Mouse (Mus musculus) bone marrow, adult 2 months (tissue): Measurements from ENCODE around the gene Mfsd4b3. TPM values are rescaled to one million over a fixed set of nuclear protein-coding genes. Genes with fewer than 3 reads are reported as not detected.

ENCODE experiments used
- H3K27ac ChIP-seq: fragments of 200-500 bp; 2 replicates; pipeline ENCODE4 v1.5.1; 2012; ENCODE audit warnings: low read depth, mild to moderate bottlenecking, control low read depth, inconsistent platforms, low read length; ENCODE audit not compliant: control insufficient read depth, poor library complexity, insufficient read depth
- H3K4me1 ChIP-seq: fragments of 200-500 bp; 2 replicates; pipeline ENCODE4 v1.6.1; 2011; ENCODE audit warnings: low read length; ENCODE audit not compliant: control insufficient read depth, insufficient read depth
- H3K4me3 ChIP-seq: fragments of 200-500 bp; replicated peaks from 2 replicates; pipeline ENCODE3; 2011; ENCODE audit warnings: mild to moderate bottlenecking, low read depth, low read length, control low read depth; ENCODE audit not compliant: control insufficient read depth
- CTCF ChIP-seq: fragments of 200-500 bp; IDR thresholded peaks from 2 replicates; pipeline ENCODE4 v1.5.1; 2011; ENCODE audit warnings: low read length, control low read depth; ENCODE audit not compliant: control insufficient read depth, insufficient read depth
- POLR2A ChIP-seq: fragments of 200-500 bp; IDR thresholded peaks from 2 replicates; pipeline ENCODE4 v1.6.1; 2011; ENCODE audit warnings: low read depth, mild to moderate bottlenecking, control low read depth, low read length, borderline replicate concordance; ENCODE audit not compliant: control insufficient read depth
- WGBS: fragments of 180-500 bp; shearing (Covaris S2); methylation state at CpG from one replicate; pipeline ENCODE4 v1.1.7; 2018; 5-methylcytosine and 5-hydroxymethylcytosine counted together
- polyA plus RNA-seq: library from polyadenylated mRNA; stranded (reverse); fragments of >200 nt; gene quantifications from 2 replicates; pipeline ENCODE4 v1.2.4, GENCODE M21; 2011; ENCODE audit warnings: low replicate concordance; ENCODE audit not compliant: missing spikeins, insufficient read depth, insufficient read length

Mfsd4b3 gene
- polyA plus RNA-seq, 1 experiment: not detected

- no peaks in the 10 kb centered on the region for H3K4me1 ChIP-seq
- TF ChIP-seq CTCF: no peak
- H3K27ac ChIP-seq: no peak overlapping the region
- 79% methylated on average over 10 of the region's 10 CpGs for WGBS
- H3K4me3 ChIP-seq: no peak overlapping the region
These were observed 52.9 kb downstream of the Mfsd4b3 start for GRCm38 (mm10) chr10:39906799-39907658.

- H3K4me1 ChIP-seq: no peaks in the 10 kb centered on the region
- WGBS: 77% methylated on average over 3 of the region's 3 CpGs
- TF ChIP-seq CTCF (no peak), POLR2A (no peak)
- H3K27ac ChIP-seq: no peak overlapping the region
- H3K4me3 ChIP-seq: no peak overlapping the region
These were observed 55.8 kb downstream of the Mfsd4b3 start for GRCm38 (mm10) chr10:39904191-39904590.

GRCm38 (mm10) chr10:39898874-39899371 lies 61.0 kb downstream of the Mfsd4b3 start, which contains the start of gene Mfsd4b4:
TSS of gene Mfsd4b4 (minus strand) at chr10:39899238.
- Histone ChIP-seq H3K4me3 (peak within 1 kb of the TSS; percentile 78), H3K27ac (peak within 1 kb of the TSS; percentile 48), H3K4me1 (no peaks in the 10 kb centered on the region)
- TF ChIP-seq POLR2A (peak; percentile 52; the same call in 1 of the 2 replicates), CTCF (no peak)
- under 1% methylated on average over 41 of the region's 41 CpGs for WGBS

Other genes starting within 250 kb of the Mfsd4b3 start
- gene Rev3l, start 228.0 kb downstream of the Mfsd4b3 start, polyA plus RNA-seq: 5.6 and 6.0 TPM in 2 replicates
- gene Mfsd4b4, start 60.9 kb downstream of the Mfsd4b3 start, polyA plus RNA-seq: 0.85 and 1.1 TPM in 2 replicates
- gene Mfsd4b2, start 33.2 kb downstream of the Mfsd4b3 start, polyA plus RNA-seq: not detected in 2 replicates
- gene Mfsd4b5, start 26.5 kb upstream of the Mfsd4b3 start, polyA plus RNA-seq: 0.54 TPM in 1 of 2 replicates, not detected in the other
- not detected in 2 replicates for gene Mfsd4b1, start 65.1 kb upstream of the Mfsd4b3 start, polyA plus RNA-seq
- gene Slc16a10, start 182.1 kb upstream of the Mfsd4b3 start, polyA plus RNA-seq: 24.6 and 48.9 TPM in 2 replicates